Mouse (Mus musculus): ENCODE measurements around the gene Sel1l3.

Gene Sel1l3

DNA sequence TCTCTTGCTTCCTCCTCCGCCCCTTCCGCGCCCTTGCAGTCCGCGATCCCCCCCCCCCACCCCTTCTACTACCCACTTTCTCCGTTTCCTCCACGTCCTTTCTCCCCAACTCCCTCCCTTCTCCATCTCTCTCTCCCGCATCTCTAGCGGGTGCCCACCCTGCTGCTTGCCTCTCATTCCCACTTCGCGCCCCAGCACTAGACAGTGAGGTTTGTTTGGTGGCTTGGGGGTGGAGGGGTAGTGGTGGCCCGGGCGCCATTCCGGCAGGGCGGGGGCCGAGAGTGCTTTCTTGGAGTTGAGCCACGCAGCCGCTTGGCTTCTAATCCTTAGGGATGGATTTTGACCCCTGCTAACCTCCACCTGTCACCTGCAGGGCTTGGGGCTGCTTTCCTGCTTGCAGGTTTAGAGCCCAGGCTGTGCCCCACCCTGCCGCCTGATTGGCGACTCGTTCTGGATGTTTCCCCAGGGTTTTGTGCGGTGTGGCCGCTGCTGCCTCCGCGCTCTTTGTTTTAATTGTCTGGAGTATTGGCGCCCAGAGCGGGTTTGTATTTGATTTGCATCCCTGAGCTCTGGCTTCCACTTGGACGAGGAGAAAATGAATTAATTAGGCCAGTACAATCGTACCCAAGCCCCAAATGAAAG, at the start of gene Sel1l3:
Gene Sel1l3, minus strand, starts transcription at position 217 of the 642 bp plus-strand sequence.
- DNase-seq: no peak

DNA sequence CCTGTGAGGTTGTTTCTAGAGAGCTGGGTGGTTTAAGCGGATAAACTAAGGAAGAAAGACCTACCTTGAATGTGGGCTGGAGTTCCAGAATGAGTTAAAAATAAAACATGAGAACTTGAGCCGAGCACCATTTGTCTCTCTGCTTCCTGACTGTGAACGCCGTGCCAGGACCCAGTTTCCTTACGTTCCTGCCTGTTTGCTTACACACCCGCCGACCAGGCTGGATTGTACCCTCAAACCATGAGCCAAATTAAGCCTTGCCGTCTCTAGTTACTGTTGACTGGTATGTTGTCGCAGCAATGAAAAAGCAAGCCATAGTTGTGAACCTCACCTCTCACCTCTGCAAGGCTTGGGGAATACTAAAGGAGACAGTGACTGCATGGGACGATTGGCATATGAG, 48.3 kb upstream of the Sel1l3 start:
- no peak for DNase-seq

DNA sequence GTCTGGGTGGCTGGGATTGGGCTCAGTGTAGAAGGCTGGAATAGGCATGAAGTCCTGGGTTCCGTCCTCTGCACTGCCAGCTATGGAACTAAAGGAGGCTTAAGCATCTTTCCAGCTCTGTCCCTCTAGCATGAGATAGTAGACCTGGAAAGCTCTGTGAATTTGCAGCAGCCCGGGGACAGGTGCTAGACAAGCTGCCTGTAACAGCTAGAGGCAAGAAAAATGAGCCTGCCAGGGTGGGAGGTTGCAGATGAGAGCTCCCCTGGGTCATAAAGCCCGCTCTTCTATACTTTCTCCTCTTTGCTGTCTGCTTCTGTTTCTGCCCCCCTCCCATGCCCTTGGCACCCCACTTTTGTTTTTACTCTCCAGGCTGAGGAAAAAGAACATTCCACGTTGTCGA, 46.2 kb upstream of the Sel1l3 start:
- no peak for DNase-seq

DNA sequence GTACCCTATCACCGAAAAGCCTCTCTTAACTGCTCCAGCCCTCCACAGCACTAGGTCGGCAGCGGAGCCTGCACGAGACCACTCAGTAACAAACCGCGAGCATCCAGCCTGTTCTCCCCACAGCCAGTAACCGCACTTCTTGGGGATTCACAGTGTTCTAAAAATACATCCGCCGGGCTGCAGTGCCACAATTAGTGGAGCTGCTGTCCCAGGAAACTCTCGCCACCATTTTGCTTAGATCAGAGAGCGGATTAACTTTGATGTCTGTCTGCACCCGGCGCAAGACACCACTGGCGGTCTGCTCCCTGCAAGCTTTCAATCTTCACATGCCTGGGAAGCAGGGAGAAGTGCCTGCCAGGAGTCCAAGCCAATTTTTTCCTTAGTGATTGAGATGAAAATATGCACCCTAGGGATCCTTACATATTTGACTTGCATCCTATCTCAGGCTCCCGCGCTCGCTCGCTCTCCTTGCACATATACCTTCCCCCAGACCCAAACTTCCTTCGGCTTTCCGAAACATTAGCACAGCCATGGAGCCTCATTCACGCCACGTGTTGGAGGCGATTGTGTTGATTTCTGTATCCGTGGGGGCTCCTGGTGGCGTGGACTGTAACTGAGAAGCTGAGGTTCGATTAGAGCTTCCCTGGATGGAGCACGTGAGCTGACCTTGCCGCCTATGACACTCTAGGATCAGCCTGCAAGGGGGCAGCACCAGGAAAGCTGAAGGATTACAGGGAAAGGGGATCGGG, 44.5 kb upstream of the Sel1l3 start:
- no peak for DNase-seq

DNA sequence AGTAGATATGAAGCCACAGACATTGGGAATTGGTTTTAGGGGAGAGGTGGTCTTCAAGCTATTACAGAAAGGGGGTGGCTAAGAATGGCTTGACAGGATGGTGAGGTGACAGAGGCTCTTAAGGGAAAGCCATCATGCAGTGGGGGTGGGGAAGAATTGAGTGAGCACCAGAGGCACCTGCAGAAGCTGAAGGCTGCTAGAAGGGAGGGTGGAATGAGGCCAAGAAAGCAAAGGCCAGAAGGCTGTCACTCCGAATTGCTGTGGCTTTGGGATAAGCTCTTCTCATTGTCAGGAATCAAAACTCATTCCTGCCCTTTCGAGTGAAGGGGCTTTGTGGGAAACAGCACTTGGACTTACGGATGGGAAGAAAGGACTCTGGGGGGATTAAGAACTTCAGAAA, 41.1 kb upstream of the Sel1l3 start:
- no peak for DNase-seq

DNA sequence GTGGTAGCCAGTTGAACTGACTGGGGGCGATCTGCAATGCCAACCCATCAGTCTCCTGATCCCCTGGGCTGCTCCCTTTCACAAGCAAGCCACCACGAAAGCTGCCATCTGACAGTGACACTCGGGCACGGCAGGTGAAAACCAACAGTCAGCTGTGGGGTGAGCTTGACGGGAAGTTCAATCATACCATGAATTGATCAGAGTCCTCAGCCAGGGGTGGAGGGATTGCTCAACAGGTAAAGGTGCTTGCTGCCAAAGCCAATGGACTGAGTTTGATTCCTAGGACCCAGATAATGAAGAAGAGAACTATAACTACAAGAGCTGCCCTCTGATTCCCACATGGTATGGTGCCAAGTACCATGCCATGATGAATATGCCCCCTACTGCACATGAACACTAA, 40.4 kb upstream of the Sel1l3 start:
- DNase-seq: no peak

DNA sequence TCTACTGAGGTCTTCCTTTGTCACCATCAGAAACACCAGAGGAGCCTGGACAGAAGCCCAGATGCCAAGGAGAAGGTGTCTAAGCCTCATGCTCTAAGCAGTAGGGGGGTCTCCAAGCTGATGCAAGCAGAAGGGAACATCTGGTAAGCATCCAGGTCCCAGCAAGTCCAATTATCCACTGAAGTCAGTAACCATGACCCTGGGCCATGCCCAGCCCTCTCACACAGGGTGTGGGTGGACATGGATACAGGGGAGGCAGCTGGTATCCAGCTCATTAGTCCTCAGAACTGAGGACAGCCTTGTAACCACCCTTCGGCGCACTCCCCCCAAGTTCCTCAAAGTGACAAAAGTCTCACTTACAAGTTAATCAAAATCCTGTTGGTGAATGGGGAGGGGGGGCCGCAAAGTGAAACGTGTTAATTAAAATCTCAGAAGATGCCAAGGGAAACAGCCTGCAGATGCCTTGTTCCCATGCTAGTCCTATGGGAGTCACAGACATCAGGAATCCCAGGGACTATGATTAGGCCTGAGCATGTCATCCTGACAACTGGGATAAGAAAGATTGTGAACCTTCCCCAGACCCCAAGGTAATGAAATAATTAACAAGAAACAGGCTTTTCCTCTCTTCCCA, 35.8 kb upstream of the Sel1l3 start:
- no peak for DNase-seq

DNA sequence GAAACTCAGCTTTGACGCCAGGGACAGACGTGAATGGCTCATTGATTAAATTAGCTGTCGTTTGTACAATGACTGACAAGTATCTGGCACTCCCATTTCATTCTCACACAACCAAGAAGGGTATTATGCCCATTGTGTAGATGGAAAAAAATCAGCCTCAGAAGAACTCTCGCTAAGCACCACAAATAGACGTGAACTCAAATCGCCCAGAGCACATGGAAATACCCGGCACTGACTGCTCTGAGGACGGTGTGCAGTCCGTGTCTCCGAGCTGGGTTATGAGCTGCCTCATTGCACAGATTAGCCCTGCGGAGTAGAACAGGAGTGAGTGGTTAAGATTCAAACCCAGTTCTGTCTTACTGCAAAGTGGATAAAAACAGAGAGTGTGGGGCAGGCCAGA, 34.8 kb upstream of the Sel1l3 start:
- DNase-seq: no peak

DNA sequence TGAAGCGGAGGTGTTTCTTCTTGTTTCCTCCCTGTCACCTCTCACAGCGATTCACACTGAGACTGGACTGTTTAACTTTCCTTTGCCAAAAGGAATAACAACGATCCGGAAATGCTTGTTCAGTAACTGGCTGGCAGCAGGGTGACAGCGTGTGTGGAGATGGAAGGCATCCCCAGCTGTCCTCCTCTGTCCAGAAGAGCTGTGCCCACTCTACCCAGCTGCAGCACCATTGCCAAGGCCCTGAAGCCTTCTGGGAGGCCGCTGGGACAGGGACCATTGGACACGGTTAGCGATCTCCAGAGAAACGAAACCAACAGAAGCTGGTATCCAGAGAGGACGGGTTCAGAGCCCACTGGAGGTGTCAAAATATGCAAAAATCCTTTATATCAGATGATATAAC, 30.2 kb upstream of the Sel1l3 start:
- DNase-seq: no peak

DNA sequence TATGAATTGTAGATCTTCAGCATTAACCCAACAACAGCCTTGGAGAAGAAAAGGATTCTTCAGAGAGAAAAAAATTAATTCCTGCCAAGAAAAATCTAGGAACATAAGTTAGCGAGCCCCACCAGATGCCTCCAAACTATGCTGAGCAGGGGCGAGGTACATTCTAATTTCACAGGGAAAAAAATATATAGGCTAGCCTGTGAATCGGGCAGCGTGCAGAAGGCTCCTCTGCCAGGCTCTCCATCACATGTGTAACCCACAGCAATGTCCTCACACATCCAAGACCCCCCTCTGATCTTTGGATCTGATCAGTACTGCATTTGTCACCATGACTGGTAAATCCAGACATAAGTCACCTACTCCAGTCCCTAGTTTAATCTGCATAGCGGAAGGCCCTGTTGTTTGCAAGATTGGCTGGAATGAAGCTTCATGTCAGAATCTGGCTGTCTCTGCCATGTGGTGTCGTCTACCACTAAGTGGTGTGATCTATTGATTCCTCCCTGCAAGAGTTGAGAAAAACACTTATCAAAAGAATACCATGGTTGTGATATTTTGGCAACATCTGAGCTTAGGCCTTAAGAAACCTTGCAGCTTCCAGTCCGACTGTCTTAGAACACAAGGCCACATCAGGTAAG, 29.3 kb upstream of the Sel1l3 start:
- no peak for DNase-seq

DNA sequence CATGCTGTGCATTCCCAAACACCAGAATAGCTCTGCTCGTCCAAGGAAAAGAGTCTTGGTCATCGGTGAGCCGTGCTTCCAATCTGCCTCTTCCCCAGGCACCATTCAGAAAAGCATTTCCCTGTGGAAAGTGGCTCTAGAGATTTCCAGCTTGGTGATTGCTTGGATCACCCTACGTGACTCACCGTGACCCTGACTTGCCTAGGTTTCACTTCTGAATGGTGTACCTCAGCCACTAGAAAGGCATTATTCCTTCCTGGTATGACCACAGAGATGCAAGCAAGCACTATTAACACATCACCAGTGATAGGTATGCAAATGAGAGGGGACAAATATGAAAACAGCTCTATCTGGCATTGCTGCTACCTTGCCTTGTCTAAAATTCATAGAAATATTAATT, 28.2 kb upstream of the Sel1l3 start:
- DNase-seq: no peak

DNA sequence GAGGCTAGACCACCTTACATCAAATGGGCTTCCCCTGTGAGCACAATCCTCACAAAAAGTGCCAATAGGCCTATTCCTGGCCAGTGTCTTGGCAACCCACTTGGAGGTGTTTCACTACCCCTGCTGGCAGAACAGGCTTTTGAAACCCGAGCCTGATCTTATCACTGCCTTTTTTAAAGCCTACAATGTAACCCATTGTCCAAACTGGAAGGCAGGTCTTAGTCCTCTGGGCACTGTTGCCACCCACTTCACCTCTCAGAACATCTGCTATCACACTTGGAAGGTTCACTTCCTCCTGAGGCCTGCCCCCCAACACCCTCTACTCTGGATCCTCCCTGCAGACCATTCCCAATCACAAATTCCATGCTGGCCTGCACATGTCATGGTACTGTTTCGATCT, 27.4 kb upstream of the Sel1l3 start:
- DNase-seq: no peak

DNA sequence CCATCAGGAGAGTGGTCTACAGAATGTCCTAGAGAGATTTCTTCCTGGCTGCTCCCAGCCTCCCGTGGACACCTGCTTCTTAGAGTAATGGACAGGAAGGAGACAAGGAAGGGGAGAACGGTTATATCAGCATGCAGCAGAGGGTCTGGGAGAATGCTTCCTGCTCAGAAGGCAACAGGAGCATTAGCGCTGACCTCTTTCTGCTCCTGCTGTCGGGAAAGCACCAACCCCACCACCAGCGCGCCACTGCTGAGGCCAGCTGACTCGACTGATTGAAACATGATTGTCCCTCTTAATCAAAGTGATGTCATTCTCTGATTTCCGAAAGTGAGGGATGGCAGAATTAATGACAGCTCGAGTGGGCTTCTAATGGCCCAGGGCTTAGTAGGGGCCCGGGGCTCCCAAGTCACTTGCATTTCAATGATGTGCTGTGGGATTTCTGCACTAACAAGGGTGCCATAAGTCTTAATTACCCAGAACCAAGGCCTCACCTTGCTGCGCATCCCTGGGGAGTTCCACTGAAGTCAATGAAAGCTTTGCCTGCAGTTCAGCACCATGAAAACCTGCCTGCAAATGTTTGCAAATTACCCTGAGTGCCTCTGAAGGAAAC, 26.2 kb upstream of the Sel1l3 start:
- no peak for DNase-seq

DNA sequence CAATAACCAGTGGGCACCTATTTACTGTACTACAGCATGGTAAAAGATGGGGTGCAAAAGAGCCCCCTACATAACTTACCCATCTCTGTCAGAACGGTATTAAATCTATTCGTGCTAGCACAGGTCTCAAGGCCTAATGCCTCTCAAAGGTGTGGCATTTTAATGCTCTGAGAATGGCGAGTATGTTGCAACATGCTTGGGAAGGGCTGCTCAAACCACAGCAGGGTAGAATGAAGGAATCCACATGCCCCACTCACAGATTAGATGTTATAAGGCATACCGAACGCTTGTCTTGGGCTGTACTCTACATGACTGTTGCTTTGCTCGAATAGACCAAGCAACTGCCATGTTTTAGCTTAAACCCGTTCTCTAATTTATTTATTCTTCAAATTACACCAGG, 25.5 kb upstream of the Sel1l3 start:
- no peak for DNase-seq

DNA sequence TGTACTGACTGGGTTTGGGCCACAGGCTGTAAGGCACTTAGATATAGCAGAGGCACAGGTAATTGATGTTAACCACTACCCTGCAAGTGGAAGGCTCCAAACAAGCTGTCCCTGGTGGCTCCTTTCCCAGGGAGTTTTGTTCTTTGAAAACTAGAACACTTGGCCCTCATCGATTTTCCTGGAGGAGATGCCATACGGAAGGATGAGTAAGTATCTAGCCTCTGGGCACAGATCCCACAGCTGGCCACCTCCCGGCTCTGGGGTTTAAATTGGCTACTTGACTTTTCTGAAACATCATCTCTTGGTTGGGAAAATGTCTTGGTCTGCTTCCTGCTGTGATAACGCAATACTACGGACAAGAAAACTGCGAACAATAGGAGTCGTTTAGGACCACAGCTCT, 25.0 kb upstream of the Sel1l3 start:
- no peak for DNase-seq

DNA sequence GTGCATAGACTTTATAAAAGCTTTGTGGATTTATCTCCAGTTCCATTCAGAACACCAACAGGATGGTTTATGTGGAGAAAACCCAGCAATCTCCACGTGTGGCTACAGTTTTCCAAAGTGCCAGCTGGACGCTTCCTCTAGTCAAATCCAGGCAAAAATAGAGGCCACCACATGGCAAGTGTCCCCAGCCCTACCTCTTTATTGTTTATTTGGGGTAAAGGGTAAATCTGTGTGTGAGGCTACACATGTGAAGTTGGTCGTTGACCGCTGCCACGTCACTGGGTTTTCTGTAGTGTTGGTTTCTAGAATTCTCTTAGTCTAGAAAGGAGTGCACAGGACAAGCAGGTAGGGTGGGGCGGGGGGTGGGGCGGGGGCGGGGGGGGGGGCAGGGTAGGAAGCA, 23.0 kb upstream of the Sel1l3 start:
- DNase-seq: no peak

DNA sequence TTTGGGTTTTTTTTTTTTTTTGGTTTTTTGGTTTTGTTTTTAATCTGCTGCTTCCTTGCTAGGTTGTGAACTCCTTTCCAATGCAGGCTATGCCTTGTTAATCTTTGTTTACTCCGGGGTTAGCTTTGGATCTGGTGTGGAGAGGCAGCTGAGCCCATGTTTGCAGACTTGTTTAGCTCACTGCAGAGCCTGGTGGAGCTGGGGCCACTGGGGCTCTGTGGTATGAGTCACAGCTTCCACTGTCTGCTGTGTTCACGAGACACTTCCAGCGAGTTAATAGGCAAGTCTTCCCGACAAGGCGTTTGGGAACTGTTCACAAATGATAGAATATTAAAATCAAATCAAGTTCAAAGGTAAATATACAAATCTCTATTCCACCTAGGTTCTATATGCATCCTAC, 22.4 kb upstream of the Sel1l3 start:
- DNase-seq: no peak

DNA sequence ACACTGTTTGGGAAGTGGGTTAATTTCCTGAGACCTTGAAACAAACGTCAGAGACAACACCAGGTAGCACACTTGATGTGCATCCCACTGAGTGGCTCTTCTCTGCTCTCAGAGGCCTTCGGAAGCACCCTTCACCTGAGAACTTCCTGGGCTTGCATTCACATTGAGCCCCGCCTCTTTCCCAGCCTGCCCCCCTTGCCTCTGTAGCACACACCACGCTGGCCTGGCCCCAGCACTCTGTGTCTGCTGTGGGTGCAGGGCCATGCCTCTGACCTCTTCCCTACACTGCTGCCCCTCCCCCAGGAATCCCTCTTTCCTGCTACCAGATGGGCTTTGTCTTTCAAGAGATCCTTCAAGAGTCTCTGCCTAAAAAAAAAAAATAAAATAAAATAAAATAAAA, 21.8 kb upstream of the Sel1l3 start:
- no peak for DNase-seq

DNA sequence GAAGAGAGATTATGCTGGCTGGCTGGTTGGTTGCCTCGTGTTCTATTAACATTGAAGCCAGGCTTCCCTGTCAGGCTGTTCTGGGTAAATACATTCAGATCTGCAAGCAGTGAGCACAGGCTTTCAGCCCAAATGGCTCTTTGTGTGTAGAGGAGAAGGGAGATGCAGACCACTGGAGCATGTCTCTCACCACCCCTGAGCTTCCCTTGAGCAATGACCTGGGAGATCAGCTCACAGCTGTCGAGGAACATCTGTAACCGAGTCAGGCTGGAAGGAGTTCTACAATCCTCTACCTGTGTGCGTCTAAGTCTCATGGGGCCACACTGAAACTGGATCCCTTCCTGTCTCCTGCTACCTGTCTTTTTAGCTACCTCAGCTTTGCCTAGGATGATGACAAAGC, 16.8 kb upstream of the Sel1l3 start:
- no peak for DNase-seq

DNA sequence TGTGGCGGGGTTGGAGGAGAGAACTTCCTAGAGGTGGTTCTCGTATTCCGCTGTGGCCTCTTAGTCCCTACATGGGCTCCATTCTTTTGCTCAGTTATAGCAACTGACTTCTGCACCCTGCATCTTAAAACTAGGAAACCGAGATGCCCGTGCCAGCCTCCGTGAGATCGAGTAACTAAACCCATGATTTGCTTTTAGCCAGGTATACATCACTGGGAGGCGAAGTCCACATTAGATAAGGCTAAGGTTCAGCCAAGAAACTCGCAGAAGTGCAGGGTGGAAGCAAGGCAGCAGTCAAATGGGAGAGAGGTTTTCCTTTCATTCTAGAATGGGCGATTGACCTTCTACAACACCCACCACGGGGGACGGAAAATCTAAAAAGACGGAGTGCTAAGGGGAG, 11.7 kb upstream of the Sel1l3 start:
- DNase-seq: no peak

DNA sequence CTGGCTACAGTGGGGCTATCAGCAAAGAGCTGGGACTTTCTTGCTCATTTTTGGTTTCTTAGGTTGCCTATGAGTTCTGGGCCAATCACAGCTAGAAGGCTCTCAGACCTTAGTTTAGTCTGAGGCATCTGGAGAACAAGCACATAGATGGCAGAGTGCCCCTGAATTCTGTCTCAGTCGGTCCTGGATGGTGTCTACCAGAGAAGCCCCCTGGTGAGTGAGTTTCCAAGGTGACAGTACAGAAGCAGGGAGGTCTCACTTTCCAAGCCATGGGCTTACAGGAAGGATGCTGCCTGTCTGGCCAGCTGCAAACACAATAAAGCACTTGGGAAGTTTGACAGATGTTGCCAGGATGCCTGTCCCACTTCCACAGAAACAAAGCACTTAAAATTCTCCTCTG, 1.1 kb upstream of the Sel1l3 start:
- DNase-seq: no peak

DNA sequence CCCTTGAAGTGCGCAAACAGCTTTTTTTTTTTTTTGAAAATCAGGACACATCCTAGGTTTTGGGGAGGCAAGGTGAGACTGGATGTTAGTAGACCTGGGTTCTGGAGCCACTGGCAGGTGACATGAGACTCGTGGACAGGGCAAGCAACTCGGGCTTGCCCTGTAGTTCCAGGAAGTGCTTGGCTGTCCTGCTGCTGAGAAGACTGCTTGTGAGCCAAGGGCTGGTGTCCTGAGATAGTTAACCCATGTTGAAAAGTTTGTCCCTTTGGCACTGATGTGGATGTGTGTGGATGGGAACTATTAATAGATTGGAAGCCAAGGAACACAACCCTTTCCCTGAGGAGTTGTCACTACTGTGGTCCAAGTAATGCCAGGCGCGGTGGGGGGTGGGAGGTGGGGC, 635 bp upstream of the Sel1l3 start:
- DNase-seq: no peak

Data from thymus, adult 18-20 months (tissue).